Mouse (Mus musculus) cerebellum, adult 9-10 months (tissue): ENCODE measurements around the gene Farsa.

Source experiments
- DNase-seq: peaks from one replicate; pipeline ENCODE4 v3.0.0; 2022

Farsa gene

DNA sequence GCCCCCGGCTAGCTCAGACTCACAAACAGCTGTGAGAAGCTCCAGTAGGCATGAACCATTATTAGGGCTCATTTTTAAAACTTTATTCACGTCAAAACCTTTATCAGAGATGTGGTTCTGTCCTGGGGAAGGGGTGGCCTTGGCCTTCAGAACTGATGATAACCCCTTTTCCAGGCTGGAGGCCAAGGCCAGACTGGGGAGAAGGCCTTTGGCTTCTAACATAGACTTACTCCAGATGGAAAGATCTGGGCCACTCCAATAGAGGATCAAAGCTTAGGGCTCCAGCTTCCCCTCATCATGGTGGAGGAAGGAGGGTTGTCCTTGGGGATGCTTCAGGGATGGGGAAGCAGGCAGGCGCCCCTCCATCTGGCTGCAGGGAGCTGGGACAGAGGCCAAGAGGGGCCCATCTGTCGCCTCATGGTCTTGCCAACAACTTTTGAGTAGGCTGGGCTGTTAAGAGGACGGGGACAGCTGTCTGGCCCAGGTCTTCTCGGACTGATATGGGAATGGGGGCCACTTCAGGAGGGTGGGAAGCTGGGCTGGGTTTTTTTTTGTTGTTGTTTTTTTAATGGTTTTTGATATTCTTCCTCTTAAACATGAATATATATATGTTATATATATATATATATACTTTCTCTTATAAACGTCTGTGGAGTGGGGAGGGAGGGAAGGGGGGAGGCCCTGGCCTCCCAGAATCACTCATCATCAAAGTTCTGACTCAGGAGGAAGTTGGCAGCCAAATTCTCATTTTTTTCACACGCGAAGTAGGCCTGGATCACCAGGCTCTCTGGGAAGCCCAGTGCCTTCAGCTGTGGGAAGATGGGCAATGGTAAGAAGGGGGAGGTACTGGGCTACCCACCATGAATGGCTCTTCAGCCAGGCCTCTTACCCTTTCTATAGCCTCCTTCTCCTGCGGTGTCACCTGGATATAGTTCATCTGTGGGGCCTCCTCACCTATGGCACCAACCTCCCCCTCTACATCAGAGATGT is 21.6 kb upstream of the Farsa start:
- DNase-seq = peak; percentile 87

- DNase-seq = peak; percentile 59
Measured at GRCm38 (mm10) chr8:84837149-84837911, 19.5 kb upstream of the Farsa start.

GRCm38 (mm10) chr8:84837912-84838470 is 18.8 kb upstream of the Farsa start:
- DNase-seq = no peak

- DNase-seq = no peak
Measured at GRCm38 (mm10) chr8:84838513-84838912, 18.3 kb upstream of the Farsa start.

GRCm38 (mm10) chr8:84839411-84839810 is 17.4 kb upstream of the Farsa start:
- DNase-seq = no peak

GRCm38 (mm10) chr8:84839875-84840247 is 16.9 kb upstream of the Farsa start:
- DNase-seq = no peak

DNA sequence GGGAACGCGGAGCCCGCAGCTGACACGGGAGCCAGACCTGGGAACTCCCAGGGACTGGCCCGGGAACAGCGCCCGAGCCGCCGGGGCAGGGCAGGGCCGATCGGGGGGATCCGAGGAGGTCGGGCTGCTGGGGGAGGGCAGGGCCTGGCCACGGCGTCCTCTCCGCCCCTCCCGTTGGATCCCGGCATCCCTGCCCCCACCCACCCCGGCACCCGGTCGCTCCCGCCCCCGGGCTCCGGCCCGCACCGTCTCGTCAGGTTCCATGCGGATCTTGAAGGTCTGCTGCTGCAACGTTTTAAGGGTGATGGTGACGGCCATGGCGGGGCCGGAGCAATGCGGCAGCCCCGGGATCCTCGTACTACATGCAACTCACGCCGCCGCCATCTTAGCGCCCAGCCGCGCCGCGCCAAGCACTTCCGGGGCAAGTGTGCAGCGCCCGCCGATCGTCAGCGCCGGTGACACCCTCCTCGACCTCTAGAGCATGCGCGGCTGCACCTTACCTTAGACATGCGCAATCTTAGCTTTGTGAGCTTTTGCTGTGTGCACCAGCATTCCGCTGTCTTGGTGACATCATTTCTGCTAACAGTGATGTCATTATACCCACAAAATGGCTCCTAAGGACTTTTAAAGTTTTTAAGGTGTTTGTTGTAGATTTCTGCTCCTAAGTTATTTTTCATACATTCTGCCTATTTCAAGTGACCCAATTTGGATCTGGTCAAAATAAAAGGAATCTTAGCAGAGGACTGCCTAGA is 16.4 kb upstream of the Farsa start, which contains the start of gene Rad23a:
Gene Rad23a (minus strand): TSS at position 418 of the 752 bp plus-strand sequence.
- peak; percentile 91 for DNase-seq

DNA sequence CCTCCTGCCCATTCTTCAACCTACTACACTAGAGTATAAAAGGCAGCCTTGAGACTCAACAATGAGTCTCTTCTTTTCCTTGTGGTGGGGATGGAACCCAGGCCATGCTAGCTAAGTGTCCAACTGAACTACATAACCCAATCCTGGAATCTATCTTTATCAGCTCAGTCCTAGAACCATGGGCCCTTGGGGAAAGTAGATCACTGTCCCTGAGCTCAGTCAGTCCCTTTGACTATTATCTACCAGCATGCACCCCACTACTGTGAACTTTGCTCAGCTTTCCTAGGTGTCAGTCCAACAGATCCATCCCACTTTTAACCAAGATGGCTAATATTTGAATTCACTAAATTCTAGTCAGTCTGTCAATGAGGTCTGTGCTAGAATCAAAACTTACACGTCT is 15.3 kb upstream of the Farsa start:
- no peak for DNase-seq

- DNase-seq = no peak
Measured at GRCm38 (mm10) chr8:84844397-84845070, 12.3 kb upstream of the Farsa start.

GRCm38 (mm10) chr8:84845355-84846093 is 11.3 kb upstream of the Farsa start:
- DNase-seq = peak; percentile 67

DNA sequence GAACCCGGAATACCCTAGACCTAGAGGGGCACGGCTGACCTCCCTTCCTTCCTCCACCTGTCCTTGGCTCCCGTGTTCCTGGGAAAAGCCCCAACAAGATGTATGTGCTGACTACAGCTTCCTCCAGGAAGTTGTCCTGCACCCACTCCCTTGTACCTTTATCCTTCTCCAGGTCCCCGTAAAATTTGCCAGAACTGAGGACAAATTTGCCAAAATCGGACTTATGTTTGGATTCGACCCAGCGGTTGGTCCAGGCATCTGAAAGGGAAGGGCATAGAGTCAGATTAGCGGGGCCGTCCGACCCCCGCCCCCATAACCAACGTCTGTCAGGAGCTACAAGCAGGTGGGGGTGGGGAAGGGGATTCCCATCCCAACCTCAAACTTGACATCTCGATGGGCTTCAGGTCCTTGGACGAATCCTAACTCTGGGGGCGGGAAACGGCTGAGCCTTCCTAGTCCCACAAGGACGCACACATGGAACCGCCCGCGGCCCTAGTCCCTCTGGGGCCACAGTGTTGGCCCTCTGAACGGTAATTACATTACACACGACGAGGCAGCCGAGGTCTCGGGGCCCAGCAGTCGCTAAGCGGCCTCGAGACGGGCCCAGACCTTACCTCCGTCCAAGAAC is 10.6 kb upstream of the Farsa start:
- peak; percentile 73 for DNase-seq

- peak; percentile 100 for DNase-seq
Measured at GRCm38 (mm10) chr8:84846722-84847572, 9.8 kb upstream of the Farsa start, which contains the start of gene Calr. Gene Calr (minus strand): TSS chr8:84846934.

- DNase-seq = peak; percentile 66
Measured at GRCm38 (mm10) chr8:84847684-84848435, 8.9 kb upstream of the Farsa start.

GRCm38 (mm10) chr8:84856434-84856833 is 355 bp upstream of the Farsa start:
- no peak for DNase-seq

DNA sequence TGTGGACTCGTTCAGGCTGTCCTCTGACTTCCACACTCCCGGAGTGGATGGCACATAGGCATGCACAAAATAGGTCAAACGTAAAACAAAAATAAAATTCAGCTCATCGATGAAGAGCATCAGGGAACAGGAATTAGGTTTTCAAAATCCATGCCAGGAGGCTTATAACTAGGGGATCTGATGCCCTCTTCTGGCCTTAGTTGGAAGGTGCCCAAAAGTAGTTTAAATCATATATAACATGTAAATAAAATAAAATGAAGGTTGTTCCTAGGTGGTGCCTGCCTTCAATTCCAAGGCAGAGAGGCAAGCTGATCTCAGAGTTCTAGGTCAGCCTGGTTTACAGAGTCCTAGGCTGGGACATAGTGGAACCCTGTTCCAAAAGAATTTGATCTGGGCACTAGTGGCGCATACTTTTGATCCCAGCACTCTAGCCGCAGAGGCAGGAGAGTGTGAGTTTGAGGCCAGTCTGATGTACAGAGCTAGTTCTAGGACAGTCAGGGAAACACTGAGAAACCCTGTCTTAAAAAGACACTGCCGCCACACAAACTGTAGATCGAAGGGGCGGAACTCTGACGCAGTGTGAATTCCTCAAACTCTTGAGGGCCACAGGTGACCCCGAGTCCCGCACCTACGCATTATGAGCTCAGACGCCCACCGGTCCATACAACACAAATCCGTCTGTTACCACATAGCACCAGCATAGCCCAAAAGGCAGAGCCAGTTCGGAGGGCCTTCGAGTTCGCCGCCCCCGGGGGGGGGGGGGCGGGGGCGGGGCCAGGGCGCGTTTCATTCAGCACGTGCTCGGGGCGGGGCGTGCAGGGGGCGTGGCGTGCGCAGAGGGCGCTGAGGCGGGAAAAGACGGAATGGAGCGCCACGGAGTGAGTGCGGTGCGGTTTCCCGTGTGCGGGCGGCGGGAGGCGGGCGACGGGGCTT is 14.9 kb downstream of the Farsa start, which contains the start of gene Syce2:
Gene Syce2 (plus strand): TSS at position 736 of the 933 bp plus-strand sequence.
- DNase-seq = peak; percentile 71

- DNase-seq = no peak
Measured at GRCm38 (mm10) chr8:84872309-84872965, 15.6 kb downstream of the Farsa start.

DNA sequence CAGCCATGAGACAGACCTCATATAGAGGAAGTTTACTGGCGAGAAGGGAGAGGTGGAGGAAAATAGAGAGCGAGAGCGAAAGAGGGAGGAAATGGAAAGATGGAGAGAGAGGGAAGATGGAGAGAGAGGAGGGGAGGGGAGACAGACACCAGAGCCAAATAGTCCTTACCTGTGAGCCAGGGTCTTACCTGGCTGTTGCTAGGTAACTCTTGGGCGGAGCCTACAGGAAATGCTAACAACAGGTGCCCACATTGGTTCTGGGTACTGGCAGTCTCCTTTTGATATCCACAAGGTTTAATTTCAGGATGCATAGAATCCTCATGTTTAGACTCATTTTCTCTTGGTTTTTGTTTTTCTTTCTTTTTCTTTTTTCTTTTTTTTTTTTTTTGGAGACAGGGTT is 16.2 kb downstream of the Farsa start:
- no peak for DNase-seq
